Mouse (Mus musculus): ENCODE measurements around the gene Jak2. TPM values are rescaled to one million over a fixed set of nuclear protein-coding genes. Genes with fewer than 3 reads are reported as not detected.

The Jak2 gene
- polyA plus RNA-seq, 1 experiment from 2014 or later = 10.9 TPM

DNA sequence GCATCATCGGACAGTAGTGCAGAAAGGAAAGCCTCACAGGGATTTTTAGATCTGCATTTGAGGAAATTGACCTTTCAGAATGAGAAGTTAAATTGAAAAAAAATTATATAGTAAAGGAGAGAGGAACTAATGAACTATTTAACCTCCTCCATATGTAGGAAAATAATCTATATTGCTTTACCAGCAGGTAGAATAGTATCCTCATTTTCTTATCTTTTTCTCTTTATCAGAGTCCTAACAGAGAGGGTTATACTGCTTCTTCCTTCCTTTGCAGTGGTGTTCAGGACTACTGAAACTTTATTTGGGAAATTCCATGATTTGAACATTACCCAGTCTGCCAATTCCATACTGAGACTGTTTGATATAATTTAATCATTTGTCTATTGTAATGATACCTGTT is 45.7 kb downstream of the Jak2 start:
- TF ChIP-seq CTCF (IDR thresholded peaks at IDR 0.05; ENCODE audit: low read depth) = no peak
- Histone ChIP-seq H3K27me3 (ENCODE audit: insufficient read depth, low read length) (no peaks in the 10 kb centered on the region), H3K27ac (ENCODE audit: low read depth) (no peak overlapping the region), H3K9me3 (ENCODE audit: low read depth, low read length) (no peaks in the 10 kb centered on the region), H3K4me1 (ENCODE audit: insufficient read depth) (no peaks in the 10 kb centered on the region), H3K36me3 (ENCODE audit: insufficient read depth) (peaks cover 35% of the 10 kb centered on the region), H3K4me2 (no peak overlapping the region), H3K4me3 (ENCODE audit: low read depth, low read length) (no peak overlapping the region), H3K9ac (no peak overlapping the region)
- 92% methylated on average over 1 of the region's 1 CpGs for WGBS
- ATAC-seq (ENCODE audit: insufficient read depth) (no peak), DNase-seq (no peak)

DNA sequence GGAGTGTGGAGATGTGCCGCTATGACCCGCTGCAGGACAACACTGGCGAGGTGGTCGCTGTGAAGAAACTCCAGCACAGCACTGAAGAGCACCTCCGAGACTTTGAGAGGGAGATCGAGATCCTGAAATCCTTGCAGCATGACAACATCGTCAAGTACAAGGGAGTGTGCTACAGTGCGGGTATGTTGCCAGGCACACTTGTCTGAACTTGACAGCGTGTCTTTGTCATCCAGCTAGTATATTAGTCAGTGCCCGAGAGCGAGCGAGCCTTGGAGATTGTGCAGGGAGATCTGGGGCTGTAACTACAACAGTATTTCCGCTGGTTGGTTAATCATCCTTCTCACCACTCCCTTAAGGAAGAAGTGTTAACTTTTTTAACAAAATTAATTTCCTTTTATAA is 49.3 kb downstream of the Jak2 start:
- WGBS = 91% methylated on average over 13 of the region's 13 CpGs
- Histone ChIP-seq H3K4me3 (ENCODE audit: low read depth, low read length) (no peak overlapping the region), H3K4me1 (ENCODE audit: insufficient read depth) (no peaks in the 10 kb centered on the region), H3K9me3 (ENCODE audit: low read depth, low read length) (no peaks in the 10 kb centered on the region), H3K27ac (ENCODE audit: low read depth) (no peak overlapping the region), H3K27me3 (ENCODE audit: insufficient read depth, low read length) (no peaks in the 10 kb centered on the region), H3K4me2 (no peak overlapping the region), H3K36me3 (ENCODE audit: insufficient read depth) (peaks cover 32% of the 10 kb centered on the region), H3K9ac (no peak overlapping the region)
- DNase-seq (no peak), ATAC-seq (ENCODE audit: insufficient read depth) (no peak)
- TF ChIP-seq CTCF (IDR thresholded peaks at IDR 0.05; ENCODE audit: low read depth) = no peak

DNA sequence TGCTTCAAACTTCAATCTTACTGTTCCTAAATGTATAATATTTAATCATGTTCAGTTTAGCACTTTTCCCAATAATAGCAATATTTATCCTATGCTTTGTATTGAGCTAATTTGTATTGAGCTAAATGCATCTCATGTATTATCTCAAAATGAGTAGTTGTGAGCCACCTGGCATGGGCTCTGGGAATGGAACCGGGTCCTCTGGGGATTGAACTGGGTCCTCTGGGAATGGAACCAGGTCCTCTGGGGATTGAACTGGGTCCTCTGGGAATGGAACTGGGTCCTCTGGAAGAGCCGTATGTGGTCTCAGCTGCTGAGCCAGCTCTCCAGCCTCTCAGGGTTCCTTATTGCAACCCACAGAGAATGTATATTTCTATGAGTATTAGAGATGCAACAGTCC is 50.5 kb downstream of the Jak2 start:
- Histone ChIP-seq H3K36me3 (ENCODE audit: insufficient read depth) (peaks cover 23% of the 10 kb centered on the region), H3K27ac (ENCODE audit: low read depth) (no peak overlapping the region), H3K4me1 (ENCODE audit: insufficient read depth) (no peaks in the 10 kb centered on the region), H3K4me3 (ENCODE audit: low read depth, low read length) (no peak overlapping the region), H3K9ac (no peak overlapping the region), H3K27me3 (ENCODE audit: insufficient read depth, low read length) (no peaks in the 10 kb centered on the region), H3K9me3 (ENCODE audit: low read depth, low read length) (no peaks in the 10 kb centered on the region), H3K4me2 (no peak overlapping the region)
- ATAC-seq (ENCODE audit: insufficient read depth) = no peak
- 93% methylated on average over 2 of the region's 2 CpGs for WGBS
- no peak for TF ChIP-seq CTCF (IDR thresholded peaks at IDR 0.05; ENCODE audit: low read depth)
- DNase-seq = no peak

DNA sequence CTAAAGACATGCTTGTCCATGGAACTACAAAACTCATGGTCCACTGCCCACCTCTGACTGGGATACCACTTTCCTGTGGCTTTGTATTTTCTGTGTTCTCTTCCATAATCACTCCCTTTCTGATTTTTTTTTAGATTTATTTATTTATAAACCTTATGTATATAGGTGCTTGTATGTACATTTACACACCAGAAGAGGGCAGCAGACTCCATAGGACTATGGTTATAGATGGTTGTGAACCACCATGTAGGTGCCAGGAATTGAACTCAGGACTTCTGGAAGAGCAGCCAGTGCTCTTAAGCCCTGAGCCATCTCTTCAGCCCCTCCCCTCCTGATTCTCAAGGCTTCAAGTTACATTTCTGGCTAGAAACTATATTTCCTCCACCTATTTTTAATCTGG is 57.2 kb downstream of the Jak2 start:
- Histone ChIP-seq H3K9ac (no peak overlapping the region), H3K27ac (ENCODE audit: low read depth) (no peak overlapping the region), H3K4me2 (no peak overlapping the region), H3K4me1 (ENCODE audit: insufficient read depth) (no peaks in the 10 kb centered on the region), H3K36me3 (ENCODE audit: insufficient read depth) (peaks cover 12% of the 10 kb centered on the region), H3K9me3 (ENCODE audit: low read depth, low read length) (no peaks in the 10 kb centered on the region), H3K27me3 (ENCODE audit: insufficient read depth, low read length) (no peaks in the 10 kb centered on the region), H3K4me3 (ENCODE audit: low read depth, low read length) (no peak overlapping the region)
- ATAC-seq (ENCODE audit: insufficient read depth) (no peak), DNase-seq (no peak)
- TF ChIP-seq CTCF (IDR thresholded peaks at IDR 0.05; ENCODE audit: low read depth) = no peak

DNA sequence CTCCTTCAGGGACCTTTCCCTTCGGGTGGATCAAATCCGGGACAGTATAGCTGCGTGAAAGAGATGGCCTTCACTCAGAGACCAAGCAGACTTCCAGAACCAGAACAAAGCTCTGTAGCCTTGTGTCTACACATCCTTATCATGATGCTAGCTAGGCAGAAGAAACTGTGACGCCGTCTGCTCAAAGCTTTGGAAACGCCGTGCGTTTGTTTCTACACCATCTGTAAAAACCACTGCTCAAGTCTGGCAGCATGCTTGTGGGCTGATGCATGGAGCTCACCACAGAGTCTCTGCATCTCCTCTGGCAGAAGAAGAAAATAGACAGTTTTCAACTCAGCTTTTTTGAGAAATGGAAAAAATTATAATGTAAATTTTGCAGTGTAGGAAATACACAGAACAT is 60.2 kb downstream of the Jak2 start:
- no peak for ATAC-seq (ENCODE audit: insufficient read depth)
- DNase-seq = no peak
- H3K27ac ChIP-seq (ENCODE audit: low read depth) = no peak overlapping the region
- no peaks in the 10 kb centered on the region for H3K9me3 ChIP-seq (ENCODE audit: low read depth, low read length)
- TF ChIP-seq CTCF (IDR thresholded peaks at IDR 0.05; ENCODE audit: low read depth) = no peak
- 86% methylated on average over 8 of the region's 8 CpGs for WGBS
- no peaks in the 10 kb centered on the region for H3K4me1 ChIP-seq (ENCODE audit: insufficient read depth)
- no peak overlapping the region for H3K9ac ChIP-seq
- no peak overlapping the region for H3K4me3 ChIP-seq (ENCODE audit: low read depth, low read length)
- H3K36me3 ChIP-seq (ENCODE audit: insufficient read depth) = peaks cover 12% of the 10 kb centered on the region
- no peak overlapping the region for H3K4me2 ChIP-seq
- H3K27me3 ChIP-seq (ENCODE audit: insufficient read depth, low read length) = no peaks in the 10 kb centered on the region

DNA sequence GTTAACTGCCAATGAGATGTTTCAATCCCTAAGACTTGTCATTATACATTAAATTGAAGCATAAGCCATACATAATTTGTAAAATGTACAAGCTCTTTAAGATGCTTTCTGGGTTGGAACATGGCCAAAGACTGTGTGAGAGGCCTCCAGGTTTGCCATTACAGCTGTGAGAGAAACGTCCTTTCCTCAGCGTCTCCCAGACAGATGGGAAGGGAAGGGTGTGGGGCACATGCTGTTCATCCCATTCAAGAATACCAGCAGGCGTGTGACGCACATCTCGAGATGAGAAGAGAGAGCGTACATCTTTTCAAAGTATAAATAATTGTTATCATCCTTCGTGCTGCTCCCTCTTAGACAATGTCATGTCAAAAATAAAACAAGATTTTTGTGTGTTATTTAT is 61.0 kb downstream of the Jak2 start:
- H3K4me2 ChIP-seq = no peak overlapping the region
- H3K27me3 ChIP-seq (ENCODE audit: insufficient read depth, low read length) = no peaks in the 10 kb centered on the region
- WGBS = 65% methylated on average over 7 of the region's 7 CpGs
- no peaks in the 10 kb centered on the region for H3K9me3 ChIP-seq (ENCODE audit: low read depth, low read length)
- no peak overlapping the region for H3K4me3 ChIP-seq (ENCODE audit: low read depth, low read length)
- no peak for DNase-seq
- no peaks in the 10 kb centered on the region for H3K4me1 ChIP-seq (ENCODE audit: insufficient read depth)
- H3K27ac ChIP-seq (ENCODE audit: low read depth) = no peak overlapping the region
- H3K36me3 ChIP-seq (ENCODE audit: insufficient read depth) = peaks cover 9% of the 10 kb centered on the region
- ATAC-seq (ENCODE audit: insufficient read depth) = no peak
- TF ChIP-seq CTCF (IDR thresholded peaks at IDR 0.05; ENCODE audit: low read depth) = no peak
- no peak overlapping the region for H3K9ac ChIP-seq

DNA sequence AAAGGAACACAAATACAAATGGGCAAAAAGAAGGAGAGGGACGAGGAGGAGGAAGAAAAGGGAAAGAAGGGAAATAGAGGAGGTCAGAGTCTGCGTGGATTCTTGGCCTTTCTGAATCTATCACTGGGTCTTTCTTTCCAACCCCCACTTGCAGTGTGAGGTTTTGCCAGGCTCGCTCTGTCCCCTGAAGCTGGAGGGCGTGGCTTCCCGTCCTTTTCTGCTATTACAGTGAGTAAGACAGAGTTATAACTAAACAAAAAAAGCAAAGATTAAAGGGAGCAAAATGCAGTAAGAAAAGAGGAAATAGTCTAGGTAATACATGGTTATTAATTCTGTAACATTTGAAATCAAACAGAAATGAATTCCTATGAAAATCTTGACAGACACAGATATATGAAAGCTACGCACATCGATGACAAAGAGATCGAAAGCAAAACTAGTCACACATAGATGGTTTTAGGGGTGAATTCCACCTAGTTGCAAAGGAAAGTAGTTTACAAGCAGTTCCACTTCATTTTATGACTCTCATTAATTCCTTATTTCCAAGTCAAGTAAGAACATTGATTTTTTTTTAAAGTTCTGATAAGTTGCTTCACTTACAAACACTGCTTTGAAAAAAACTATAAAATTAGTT is 71.9 kb downstream of the Jak2 start:
- WGBS = 65% methylated on average over 8 of the region's 8 CpGs
- ATAC-seq (ENCODE audit: insufficient read depth) (no peak), DNase-seq (no peak)
- Histone ChIP-seq H3K9ac (no peak overlapping the region), H3K9me3 (ENCODE audit: low read depth, low read length) (no peaks in the 10 kb centered on the region), H3K4me1 (ENCODE audit: insufficient read depth) (peaks cover 4% of the 10 kb centered on the region; the same call in 1 of the 2 replicates), H3K27me3 (ENCODE audit: insufficient read depth, low read length) (no peaks in the 10 kb centered on the region), H3K27ac (ENCODE audit: low read depth) (no peak overlapping the region), H3K4me2 (no peak overlapping the region), H3K4me3 (ENCODE audit: low read depth, low read length) (no peak overlapping the region), H3K36me3 (ENCODE audit: insufficient read depth) (no peaks in the 10 kb centered on the region)
- no peak for TF ChIP-seq CTCF (IDR thresholded peaks at IDR 0.05; ENCODE audit: low read depth)

Measured in lung, embryonic 14.5 days (tissue).